Mouse (Mus musculus) spleen, adult 2 months (tissue): Measurements from ENCODE around the gene Cfl1. TPM values are rescaled to one million over a fixed set of nuclear protein-coding genes. Genes with fewer than 3 reads are reported as not detected.

Source experiments
- DNase-seq, 2 experiments: peaks; one replicate each; pipeline versions ENCODE4 v3.0.0 to v3.0.0-alpha.2; 2012 to 2021; ENCODE audit warnings: low spot score in 2 of 2, low read depth in 1 of 2
- H3K27ac ChIP-seq: fragments of 200-500 bp; 2 replicates; pipeline ENCODE4 v1.5.1; 2012; ENCODE audit warnings: low read length, inconsistent platforms; ENCODE audit not compliant: insufficient read depth
- H3K27me3 ChIP-seq: fragments of 200-500 bp; 2 replicates; pipeline ENCODE4 v1.6.1; 2012; ENCODE audit warnings: mild to moderate bottlenecking, moderate library complexity, low read length, inconsistent platforms; ENCODE audit not compliant: control insufficient read depth, insufficient read depth
- H3K36me3 ChIP-seq: fragments of 200-500 bp; 2 replicates; pipeline ENCODE4 v1.6.1; 2012; ENCODE audit warnings: mild to moderate bottlenecking, low read length, inconsistent platforms; ENCODE audit not compliant: control insufficient read depth, insufficient read depth
- H3K4me1 ChIP-seq: fragments of 200-500 bp; 2 replicates; pipeline ENCODE4 v1.6.1; 2011; ENCODE audit warnings: inconsistent platforms; ENCODE audit not compliant: control insufficient read depth, insufficient read depth, insufficient read length
- H3K4me3 ChIP-seq: fragments of 200-500 bp; 2 replicates; pipeline ENCODE4 v1.5.1; 2011; ENCODE audit warnings: mild to moderate bottlenecking, inconsistent platforms; ENCODE audit not compliant: insufficient read depth, insufficient read length; ENCODE audit errors: extremely low read depth
- CTCF ChIP-seq: fragments of 200-500 bp; IDR thresholded peaks from 2 replicates; pipeline ENCODE4 v1.5.1; 2011; ENCODE audit warnings: mild to moderate bottlenecking, inconsistent platforms; ENCODE audit not compliant: insufficient read depth, insufficient read length, insufficient replicate concordance; ENCODE audit errors: extremely low read depth
- POLR2A ChIP-seq: fragments of 200-500 bp; IDR thresholded peaks from 2 replicates; pipeline ENCODE4 v1.6.1; 2011; ENCODE audit warnings: low read depth, low read length, inconsistent platforms
- WGBS: fragments of 180-500 bp; shearing (Covaris S2); methylation state at CpG from one replicate; pipeline ENCODE4 v1.1.7; 2018; 5-methylcytosine and 5-hydroxymethylcytosine counted together
- polyA plus RNA-seq: library from polyadenylated mRNA; depleted of rRNA; stranded (reverse); fragments of >200 nt; gene quantifications from 2 replicates; pipeline ENCODE4 v1.2.3, GENCODE M21; 2012; rRNA removed

The Cfl1 gene
- polyA plus RNA-seq: 427 and 734 TPM in 2 replicates

GRCm38 (mm10) chr19:5490313-5490897 lies at the start of gene Cfl1:
Gene Cfl1, plus strand, starts transcription at chr19:5490455.
- no peaks in the 10 kb centered on the region for H3K27me3 ChIP-seq
- DNase-seq: peak; percentile 88 to 95
- peaks cover 8% of the 10 kb centered on the region; the same call in 1 of the 2 replicates for H3K4me1 ChIP-seq
- 1% methylated on average over 62 of the region's 62 CpGs for WGBS
- TF ChIP-seq POLR2A (peak; percentile 96), CTCF (no peak)
- H3K27ac ChIP-seq: peak within 1 kb of the TSS; percentile 99
- H3K36me3 ChIP-seq: peaks cover 25% of the 10 kb centered on the region
- H3K4me3 ChIP-seq: peak within 1 kb of the TSS; percentile 73

- 73% methylated on average over 9 of the region's 9 CpGs for WGBS
- Histone ChIP-seq H3K4me3 (no peak overlapping the region), H3K27ac (no peak overlapping the region), H3K4me1 (peaks cover 17% of the 10 kb centered on the region), H3K36me3 (no peaks in the 10 kb centered on the region), H3K27me3 (peaks cover 8% of the 10 kb centered on the region)
- no peak for TF ChIP-seq POLR2A
- no peak for TF ChIP-seq CTCF
- DNase-seq: no peak
Measured at GRCm38 (mm10) chr19:5444371-5444908, 45.8 kb upstream of the Cfl1 start.

- H3K27me3 ChIP-seq: peaks cover 8% of the 10 kb centered on the region
Measured at GRCm38 (mm10) chr19:5444954-5445353, 45.3 kb upstream of the Cfl1 start.

GRCm38 (mm10) chr19:5445747-5446146 lies 44.5 kb upstream of the Cfl1 start:
- TF ChIP-seq POLR2A (no peak), CTCF (no peak)
- Histone ChIP-seq H3K4me3 (no peak overlapping the region), H3K36me3 (no peaks in the 10 kb centered on the region), H3K27me3 (peaks cover 8% of the 10 kb centered on the region), H3K4me1 (peaks cover 17% of the 10 kb centered on the region), H3K27ac (no peak overlapping the region)
- no peak for DNase-seq
- 93% methylated on average over 5 of the region's 5 CpGs for WGBS

More at GRCm38 (mm10) chr19:5444954-5445353, 45.3 kb upstream of the Cfl1 start:
- no peak for DNase-seq
- TF ChIP-seq POLR2A: no peak
- TF ChIP-seq CTCF: no peak
- Histone ChIP-seq H3K4me1 (peaks cover 17% of the 10 kb centered on the region), H3K36me3 (no peaks in the 10 kb centered on the region), H3K4me3 (no peak overlapping the region), H3K27ac (no peak overlapping the region)
- WGBS: 59% methylated on average over 7 of the region's 7 CpGs

GRCm38 (mm10) chr19:5447515-5448353 lies 42.5 kb upstream of the Cfl1 start, which contains the start of gene Fosl1:
Gene Fosl1, plus strand, starts transcription at chr19:5447547.
- Histone ChIP-seq H3K4me1 (peaks cover 17% of the 10 kb centered on the region), H3K27ac (no peak within 1 kb of the TSS), H3K36me3 (no peaks in the 10 kb centered on the region), H3K4me3 (peak within 1 kb of the TSS; percentile 63), H3K27me3 (peaks cover 8% of the 10 kb centered on the region)
- TF ChIP-seq CTCF: no peak
- no peak for TF ChIP-seq POLR2A
- peak; percentile 44 to 77 for DNase-seq
- WGBS: 1% methylated on average over 70 of the region's 70 CpGs

GRCm38 (mm10) chr19:5448354-5449150 lies 41.7 kb upstream of the Cfl1 start:
- 4% methylated on average over 36 of the region's 36 CpGs for WGBS
- no peaks in the 10 kb centered on the region for H3K36me3 ChIP-seq
- H3K4me3 ChIP-seq: peak overlapping the region; percentile 63; the same call in 1 of the 2 replicates
- DNase-seq: no peak
- H3K27ac ChIP-seq: no peak overlapping the region
- H3K4me1 ChIP-seq: peaks cover 17% of the 10 kb centered on the region
- peaks cover 8% of the 10 kb centered on the region for H3K27me3 ChIP-seq
- TF ChIP-seq POLR2A: no peak
- TF ChIP-seq CTCF: no peak
